Mouse (Mus musculus) lung, adult 2 months (tissue): ENCODE data around the gene Trpm6. TPM values are rescaled to one million over a fixed set of nuclear protein-coding genes. Genes with fewer than 3 reads are reported as not detected.
"Not testable (repeated sequence)": the region's sequence is repeated elsewhere in the genome, so short reads cannot be mapped to it uniquely, and the experiment has no call there.

Experiments used
- DNase-seq: peaks from one replicate; pipeline ENCODE4 v3.0.0; 2022
- H3K4me1 ChIP-seq: fragments of 200-500 bp; 2 replicates; pipeline ENCODE4 v1.6.1; 2011; ENCODE audit warnings: low read length; ENCODE audit not compliant: control insufficient read depth, insufficient read depth
- H3K4me3 ChIP-seq: fragments of 200-500 bp; replicated peaks from 2 replicates; pipeline ENCODE3; 2011; ENCODE audit warnings: low read depth, mild to moderate bottlenecking, control low read depth, low read length; ENCODE audit errors: extremely low read depth
- CTCF ChIP-seq: fragments of 200-500 bp; IDR thresholded peaks from 2 replicates; pipeline ENCODE4 v1.5.1; 2011; ENCODE audit warnings: mild to moderate bottlenecking, low read length, control low read depth; ENCODE audit not compliant: insufficient read depth
- POLR2A ChIP-seq: fragments of 200-500 bp; IDR thresholded peaks from 2 replicates; pipeline ENCODE4 v1.6.1; 2011; ENCODE audit warnings: low read depth, mild to moderate bottlenecking, control low read depth, low read length, borderline replicate concordance; ENCODE audit errors: extremely low read depth
- WGBS: fragments of 180-500 bp; shearing (Covaris S2); methylation state at CpG from one replicate; pipeline ENCODE4 v1.1.7; 2018; 5-methylcytosine and 5-hydroxymethylcytosine counted together
- polyA plus RNA-seq: library from polyadenylated mRNA; depleted of rRNA; stranded (reverse); fragments of >200 nt; gene quantifications from 2 replicates; pipeline ENCODE4 v1.2.3, GENCODE M21; 2012; rRNA removed

Gene Trpm6
- 4.5 and 6.0 TPM in 2 replicates for polyA plus RNA-seq

DNA sequence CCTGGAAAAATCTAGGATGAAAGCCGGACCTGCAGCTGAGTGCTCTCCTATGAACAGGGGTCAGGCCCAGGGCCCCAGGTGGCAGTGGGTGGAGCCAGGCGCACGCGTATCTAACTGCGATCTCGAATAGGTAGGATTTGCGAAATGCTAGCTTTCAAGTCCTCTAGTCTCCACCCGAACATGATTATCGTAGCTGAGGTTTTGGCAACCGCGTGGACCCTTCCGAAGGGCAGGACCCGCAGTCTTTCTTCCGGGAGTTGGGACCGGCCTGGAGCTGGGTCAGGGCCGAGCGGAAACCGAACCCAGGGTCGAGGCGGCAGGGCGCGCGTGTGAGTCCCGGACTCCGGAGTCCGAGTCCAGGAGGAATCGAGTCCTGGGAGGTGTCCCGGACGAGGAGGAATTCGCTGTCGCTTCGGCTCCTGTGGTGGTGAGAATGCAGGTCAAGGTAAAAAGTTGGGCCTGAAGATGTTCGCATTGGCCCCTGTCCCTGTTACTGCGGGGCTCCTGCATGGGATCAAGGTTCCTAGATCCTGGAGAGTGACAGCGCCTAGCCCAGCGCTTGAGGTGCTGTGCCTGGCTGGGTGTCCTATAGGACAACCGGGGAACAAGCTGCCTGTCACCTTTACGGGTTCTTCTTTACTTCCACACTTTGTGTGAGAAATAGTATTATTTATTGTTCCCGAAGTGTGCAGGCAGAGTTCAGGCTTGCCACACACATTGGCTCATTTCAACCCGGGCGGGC, at the start of gene Trpm6:
Gene Trpm6, plus strand, starts transcription at position 386 of the 742 bp plus-strand sequence.
- 8% methylated on average over 41 of the region's 41 CpGs for WGBS
- DNase-seq = peak; percentile 58
- Histone ChIP-seq H3K4me3 (peak within 1 kb of the TSS; percentile 53), H3K4me1 (no peaks in the 10 kb centered on the region; the same call in none of the 2 replicates)
- TF ChIP-seq POLR2A (no peak), CTCF (no peak)

DNA sequence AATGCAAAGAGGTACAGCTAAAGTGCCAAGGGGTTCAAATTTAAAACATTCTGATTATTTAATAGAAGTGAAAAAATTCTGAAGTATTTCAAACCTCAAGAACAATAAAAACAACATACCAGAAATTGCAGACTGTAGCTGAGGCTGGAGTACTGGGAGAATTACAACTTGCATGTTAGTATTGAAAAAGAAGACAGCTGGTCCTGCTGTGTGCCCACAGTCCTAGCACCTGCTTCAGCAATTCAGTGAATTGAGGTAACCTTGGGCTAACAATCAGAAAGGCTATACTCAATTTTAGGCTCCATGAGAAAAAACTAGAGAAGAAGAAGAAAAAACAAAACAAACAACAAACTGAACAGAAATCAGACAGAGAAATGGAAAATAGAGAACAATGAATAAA, 41.7 kb upstream of the Trpm6 start:
- DNase-seq = no peak
- no peak for TF ChIP-seq POLR2A
- no peak for TF ChIP-seq CTCF
- Histone ChIP-seq H3K4me1 (no peaks in the 10 kb centered on the region), H3K4me3 (no peak overlapping the region)

DNA sequence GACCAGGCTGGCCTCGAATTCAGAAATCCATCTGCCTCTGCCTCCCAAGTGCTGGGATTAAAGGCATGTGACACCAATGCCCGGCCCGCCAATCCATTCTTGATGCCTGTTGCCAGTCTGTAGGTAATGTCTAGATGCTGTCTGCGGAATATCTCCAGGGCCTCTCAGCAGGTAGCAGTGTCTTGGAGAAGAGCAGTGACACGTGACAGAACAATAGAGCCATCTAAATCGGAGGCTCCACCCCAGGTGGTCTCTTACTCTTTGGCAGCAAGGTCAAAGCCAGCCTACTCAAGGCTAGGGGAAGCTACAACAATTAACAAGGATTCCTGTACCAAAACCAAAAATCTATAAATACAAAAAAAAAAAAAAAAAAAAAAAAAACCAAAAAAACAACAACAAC, 38.9 kb upstream of the Trpm6 start:
- 88% methylated on average over 6 of the region's 6 CpGs for WGBS

DNA sequence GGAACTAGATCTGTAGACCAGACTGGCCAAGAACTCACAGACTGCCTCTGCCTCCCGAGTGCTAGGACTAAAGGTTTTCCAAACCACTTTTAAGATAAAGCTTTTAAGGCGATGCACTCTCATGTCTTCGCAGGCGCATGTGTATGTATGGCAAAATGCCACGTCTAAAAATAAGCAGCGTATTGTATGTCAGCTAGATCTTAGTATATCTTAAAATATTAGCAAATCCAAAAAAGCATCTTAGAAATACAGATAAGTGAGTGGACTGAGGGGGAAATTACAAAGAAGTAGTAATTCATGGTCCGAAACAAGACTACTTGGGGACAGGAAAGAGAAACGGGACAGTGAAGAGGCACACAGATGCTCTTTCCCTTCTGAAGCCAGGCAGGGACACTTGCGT, 38.2 kb upstream of the Trpm6 start:
- no peak for TF ChIP-seq POLR2A
- Histone ChIP-seq H3K4me3 (no peak overlapping the region), H3K4me1 (peaks cover 3% of the 10 kb centered on the region)
- DNase-seq = no peak
- 78% methylated on average over 9 of the region's 9 CpGs for WGBS

More for the DNA sequence above, 38.9 kb upstream of the Trpm6 start:
- Histone ChIP-seq H3K4me1 (peaks cover 3% of the 10 kb centered on the region), H3K4me3 (no peak overlapping the region)
- DNase-seq = no peak
- TF ChIP-seq POLR2A (no peak), CTCF (no peak)

DNA sequence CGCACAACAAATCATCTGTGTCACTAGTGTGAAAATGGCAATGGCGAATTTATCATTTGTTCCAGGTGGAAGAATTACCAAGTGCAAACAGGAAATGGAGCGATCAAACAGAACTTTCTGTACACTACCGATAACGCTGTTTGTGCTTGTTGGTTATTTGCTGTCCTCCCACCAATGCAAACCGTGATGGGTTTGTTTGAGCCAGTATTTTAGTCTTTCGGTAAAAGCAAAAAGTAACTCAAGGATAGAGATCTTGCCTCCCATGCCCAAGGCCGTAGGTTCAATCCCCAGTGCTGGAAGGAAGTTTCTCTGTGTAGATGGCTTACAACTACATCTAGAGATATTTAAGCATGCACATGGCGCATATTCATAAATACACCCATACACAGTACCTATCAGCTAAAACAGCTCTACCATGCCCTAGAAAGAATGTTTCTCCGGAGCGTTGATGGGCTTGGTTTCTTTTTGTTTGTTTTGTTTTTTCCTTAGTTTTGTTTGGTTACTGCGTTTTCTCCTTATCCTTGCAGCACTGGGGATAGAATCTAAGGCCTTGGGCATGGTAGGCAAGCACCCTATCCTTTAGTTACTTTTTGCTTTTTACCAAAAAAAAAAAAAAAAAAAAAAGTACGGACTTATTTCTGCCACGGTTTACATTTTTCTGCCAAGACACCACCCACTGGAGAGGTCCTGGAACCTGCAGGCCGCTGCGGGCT, 37.5 kb upstream of the Trpm6 start:
- TF ChIP-seq POLR2A = no peak
- TF ChIP-seq CTCF = no peak
- DNase-seq = no peak
- Histone ChIP-seq H3K4me1 (peaks cover 3% of the 10 kb centered on the region), H3K4me3 (peak overlapping the region; percentile 56)
- WGBS = 47% methylated on average over 16 of the region's 16 CpGs

DNA sequence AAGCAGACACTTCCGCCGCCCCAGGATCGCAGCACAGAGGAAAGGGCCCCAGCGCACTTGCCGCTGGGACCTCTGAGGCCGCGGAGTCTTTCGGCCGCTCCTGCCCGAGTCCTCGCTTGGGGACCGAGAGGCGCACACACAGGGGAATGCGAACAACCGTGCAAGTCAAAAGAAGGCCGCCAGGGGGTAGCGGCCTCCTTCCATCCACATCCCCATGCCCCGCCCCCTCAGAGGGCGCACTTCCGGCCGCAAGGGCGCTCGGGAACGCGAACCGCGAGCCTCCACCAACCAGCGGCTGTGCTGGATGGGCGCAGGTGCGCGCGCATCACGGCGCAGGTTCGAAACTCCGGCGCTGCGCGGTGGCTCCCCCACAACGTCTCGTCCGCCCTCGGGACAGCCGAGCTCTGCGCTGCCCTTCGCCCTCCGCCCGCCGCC, 36.9 kb upstream of the Trpm6 start, which contains the start of gene D030056L22Rik:
Gene D030056L22Rik, plus strand, starts transcription at position 328 of the 435 bp plus-strand sequence.
- peak; percentile 64; the same call in 1 of the 2 replicates for TF ChIP-seq POLR2A
- peak; percentile 57 for TF ChIP-seq CTCF
- WGBS = under 1% methylated on average over 49 of the region's 49 CpGs
- peaks cover 3% of the 10 kb centered on the region for H3K4me1 ChIP-seq

DNA sequence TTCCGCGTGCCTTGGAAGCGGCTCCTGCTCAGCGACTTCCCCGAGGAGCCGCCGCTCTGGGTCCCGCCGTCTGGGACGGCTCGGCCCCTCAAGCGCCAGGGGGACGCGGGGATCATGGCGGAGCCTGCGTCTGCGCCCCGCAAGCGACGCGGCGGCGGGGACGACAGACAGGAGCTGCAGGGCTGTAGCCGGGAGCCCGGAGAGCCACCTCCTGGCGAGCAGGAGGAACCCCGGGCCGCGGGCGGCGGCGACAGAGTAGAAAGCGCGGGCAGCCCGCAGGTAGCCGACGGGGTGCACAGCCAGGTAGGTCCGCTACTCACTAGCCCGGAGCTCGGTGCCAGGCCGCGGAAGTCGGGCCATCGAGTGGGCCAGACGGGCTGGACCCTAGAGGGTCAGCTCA, 36.4 kb upstream of the Trpm6 start:
- DNase-seq = peak; percentile 57
- under 1% methylated on average over 44 of the region's 46 CpGs for WGBS

More for the DNA sequence above, 36.9 kb upstream of the Trpm6 start, which contains the start of gene D030056L22Rik:
- peak; percentile 98 for DNase-seq
- peak within 1 kb of the TSS; percentile 59 for H3K4me3 ChIP-seq

DNA sequence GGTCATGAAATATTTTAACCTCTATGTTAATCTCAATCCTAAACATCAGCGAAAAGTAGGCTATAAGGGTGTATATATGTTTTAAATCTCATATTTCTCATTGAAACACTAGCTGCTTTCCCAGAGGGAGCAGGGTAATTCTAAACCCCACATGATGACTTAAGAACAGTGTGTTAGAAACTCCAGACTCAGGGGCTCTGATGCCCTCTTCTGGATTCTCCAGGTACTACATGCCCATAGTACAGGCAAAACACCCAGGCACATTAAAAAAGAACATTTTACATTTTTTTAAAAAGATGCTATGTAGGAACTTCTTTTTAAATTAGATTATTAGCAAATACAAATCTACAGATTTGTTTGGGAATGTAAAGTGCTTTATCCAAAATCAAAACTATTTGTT, 33.4 kb upstream of the Trpm6 start:
- Histone ChIP-seq H3K4me3 (no peak overlapping the region), H3K4me1 (peaks cover 3% of the 10 kb centered on the region)
- 30% methylated on average over 1 of the region's 1 CpGs for WGBS
- TF ChIP-seq POLR2A = no peak
- peak; percentile 31; the same call in 1 of the 2 replicates for TF ChIP-seq CTCF
- peak; percentile 46 for DNase-seq

More for the DNA sequence above, 36.4 kb upstream of the Trpm6 start:
- not testable (repeated sequence) for H3K4me1 ChIP-seq
- H3K4me3 ChIP-seq = peak overlapping the region; percentile 59

DNA sequence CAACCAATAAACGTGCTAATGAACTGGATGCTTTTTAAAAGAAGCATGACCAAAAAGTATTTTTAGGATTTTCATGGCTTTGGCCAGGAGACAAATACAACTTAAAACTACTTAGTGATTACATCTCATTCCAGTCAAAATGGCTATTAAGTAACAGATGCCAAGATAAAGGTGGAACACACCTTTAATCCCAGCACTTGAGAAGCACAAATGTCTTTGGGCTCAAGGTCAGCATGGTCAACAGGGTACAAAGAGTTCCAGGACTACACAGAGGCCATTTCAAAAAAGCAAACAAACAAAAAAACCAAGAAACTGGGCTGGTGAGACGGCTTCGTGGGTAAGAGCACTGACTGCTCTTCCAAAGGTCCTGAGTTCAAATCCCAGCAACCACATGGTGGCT, 29.4 kb upstream of the Trpm6 start:
- TF ChIP-seq POLR2A = no peak
- TF ChIP-seq CTCF = no peak
- 70% methylated on average over 3 of the region's 3 CpGs for WGBS
- DNase-seq = no peak

More for the DNA sequence above, 29.4 kb upstream of the Trpm6 start:
- no peaks in the 10 kb centered on the region for H3K4me1 ChIP-seq
- no peak overlapping the region for H3K4me3 ChIP-seq
